Mouse (Mus musculus): ENCODE results near the gene Xndc1.
"Not testable (repeated sequence)": the region's sequence is repeated elsewhere in the genome, so short reads cannot be mapped to it uniquely, and the experiment has no call there.

The Xndc1 gene

GRCm38 (mm10) chr7:102065046-102065891 is at the start of gene Xndc1, which contains the start of the genes Rnf121 and Xntrpc:
Gene Xndc1, plus strand, starts transcription at chr7:102065511.
Gene Rnf121, minus strand, starts transcription at chr7:102065469.
Gene Xntrpc, plus strand, starts transcription at chr7:102065713.
- peak; percentile 78 for DNase-seq (ENCODE audit: low read depth, low spot score)

- DNase-seq (ENCODE audit: low read depth, low spot score): no peak
Observed at GRCm38 (mm10) chr7:102016936-102017335, 48.4 kb upstream of the Xndc1 start.

DNA sequence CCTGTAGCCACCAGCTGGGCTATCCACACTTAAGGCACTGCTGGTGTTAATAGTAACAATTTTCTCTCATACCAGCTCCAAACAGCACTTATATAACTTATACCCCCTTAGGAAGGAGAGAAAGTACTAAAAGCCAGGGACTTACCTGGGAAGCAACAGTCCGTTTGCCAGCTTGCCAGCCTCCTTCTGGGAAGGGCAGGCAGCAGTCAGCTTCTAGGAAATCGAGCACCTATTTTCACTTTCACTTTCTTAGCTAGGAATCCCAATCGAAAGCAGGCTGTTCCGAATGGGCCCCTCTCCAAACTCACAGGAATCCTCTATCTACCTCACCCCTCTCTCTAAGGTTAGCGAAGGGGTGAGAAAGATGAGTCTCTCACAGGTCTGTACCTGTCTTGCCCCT is 47.9 kb upstream of the Xndc1 start:
- DNase-seq (ENCODE audit: low read depth, low spot score): no peak

GRCm38 (mm10) chr7:102018034-102018433 is 47.3 kb upstream of the Xndc1 start:
- no peak for DNase-seq (ENCODE audit: low read depth, low spot score)

GRCm38 (mm10) chr7:102018590-102018989 is 46.7 kb upstream of the Xndc1 start, which contains the start of gene Il18bp:
Gene Il18bp, minus strand, starts transcription at chr7:102018690.
- DNase-seq (ENCODE audit: low read depth, low spot score): no peak

DNA sequence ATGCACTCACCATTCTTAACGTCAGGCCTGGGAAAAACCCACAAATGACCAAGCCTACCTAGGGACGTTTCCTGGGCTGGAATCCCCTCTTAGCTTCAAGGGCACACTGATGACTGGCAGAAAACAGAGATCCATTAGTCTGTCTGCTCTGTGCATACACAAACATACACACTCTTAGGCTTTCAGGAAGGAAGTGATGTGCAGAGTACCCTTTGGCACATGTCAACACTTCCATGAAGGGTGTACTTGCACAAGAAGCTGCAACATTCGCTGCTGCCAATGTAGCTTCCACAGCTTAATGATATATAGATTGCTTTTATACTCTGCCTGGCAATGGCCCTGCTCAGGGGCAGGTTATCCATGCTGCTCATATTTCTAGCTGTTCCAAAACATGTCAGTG is 45.9 kb upstream of the Xndc1 start:
- no peak for DNase-seq (ENCODE audit: low read depth, low spot score)

GRCm38 (mm10) chr7:102020934-102021333 is 44.4 kb upstream of the Xndc1 start:
- DNase-seq (ENCODE audit: low read depth, low spot score): not testable (repeated sequence)

DNA sequence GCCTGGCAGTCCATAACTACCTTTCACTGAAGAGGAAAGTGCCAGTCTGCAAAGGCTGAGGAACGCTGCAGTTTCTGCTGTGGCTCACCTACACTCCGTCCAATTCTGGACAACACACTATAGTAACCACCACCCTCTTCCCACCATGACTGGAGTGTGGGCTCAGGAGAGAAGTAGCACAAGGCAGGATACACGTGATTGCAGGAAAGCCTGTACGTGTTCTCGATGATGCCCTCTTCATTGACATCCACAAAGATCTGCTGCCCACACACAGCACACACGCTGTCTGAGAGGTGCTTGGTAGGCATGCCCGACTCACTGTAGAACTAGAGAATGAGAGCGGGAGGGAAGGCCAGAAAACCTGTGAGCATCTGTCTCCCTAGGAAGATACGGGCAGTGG is 41.5 kb upstream of the Xndc1 start:
- no peak for DNase-seq (ENCODE audit: low read depth, low spot score)

- DNase-seq (ENCODE audit: low read depth, low spot score): peak; percentile 29
Observed at GRCm38 (mm10) chr7:102025187-102026119, 39.9 kb upstream of the Xndc1 start.

GRCm38 (mm10) chr7:102034904-102035303 is 30.4 kb upstream of the Xndc1 start:
- DNase-seq (ENCODE audit: low read depth, low spot score): no peak

GRCm38 (mm10) chr7:102035534-102035933 is 29.8 kb upstream of the Xndc1 start:
- no peak for DNase-seq (ENCODE audit: low read depth, low spot score)

DNA sequence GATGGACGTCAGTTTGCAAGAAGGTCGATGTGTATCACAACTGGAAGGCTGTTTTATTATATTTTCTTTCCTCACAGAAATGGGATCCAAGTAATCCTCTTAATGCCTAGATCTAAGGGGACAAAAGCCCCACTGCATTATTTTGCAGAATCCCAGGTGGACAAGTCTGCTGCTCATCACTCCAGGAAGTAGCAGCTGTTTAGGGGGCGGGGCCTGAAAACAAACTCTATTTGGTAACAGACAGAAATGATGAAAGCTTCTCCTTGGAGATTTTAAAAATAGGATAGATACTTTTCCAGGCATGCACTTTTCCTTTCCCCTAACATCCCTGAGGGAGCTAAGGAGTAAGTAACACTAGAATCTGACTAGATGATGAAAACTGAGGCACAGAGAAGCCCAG is 28.0 kb upstream of the Xndc1 start:
- DNase-seq (ENCODE audit: low read depth, low spot score): no peak

DNA sequence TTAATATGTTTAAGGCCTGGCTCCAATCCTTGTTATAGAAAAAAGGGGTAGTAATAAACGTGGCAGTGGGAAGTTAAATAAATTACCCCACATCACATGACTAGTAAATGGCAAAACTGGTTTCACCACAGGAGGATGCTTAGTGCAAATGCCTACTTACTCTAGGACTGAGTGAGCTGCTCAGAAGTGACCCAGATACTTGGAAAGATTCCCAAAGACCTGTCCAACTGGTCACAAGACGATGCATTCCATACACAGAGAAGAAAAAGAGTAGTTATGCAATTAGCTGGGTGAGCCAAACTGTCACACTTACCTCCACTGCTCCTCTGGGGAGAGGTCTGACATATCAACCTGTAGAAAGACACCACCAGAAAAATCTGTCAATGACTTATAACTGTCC is 23.0 kb upstream of the Xndc1 start:
- no peak for DNase-seq (ENCODE audit: low read depth, low spot score)

- not testable (repeated sequence) for DNase-seq (ENCODE audit: low read depth, low spot score)
Observed at GRCm38 (mm10) chr7:102048524-102048923, 16.8 kb upstream of the Xndc1 start.

DNA sequence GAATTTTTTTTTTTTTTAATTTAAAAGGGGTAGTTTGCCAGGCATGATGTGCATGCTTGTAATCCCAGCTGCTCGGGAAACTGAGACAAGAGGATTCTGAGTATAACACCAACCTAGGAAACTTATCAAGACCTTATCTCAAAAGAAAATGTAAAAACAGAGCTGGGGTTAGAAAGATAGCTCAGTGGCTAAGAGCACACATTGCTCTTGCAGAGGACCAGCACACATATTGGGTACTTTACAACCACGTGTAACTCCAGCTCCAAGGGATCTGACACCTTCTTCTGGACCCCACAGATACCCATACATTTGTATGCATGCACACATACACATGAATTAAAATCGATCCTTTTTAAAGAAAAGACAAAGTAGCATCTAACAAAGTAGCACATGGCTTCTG is 4.0 kb upstream of the Xndc1 start:
- DNase-seq (ENCODE audit: low read depth, low spot score): no peak

DNA sequence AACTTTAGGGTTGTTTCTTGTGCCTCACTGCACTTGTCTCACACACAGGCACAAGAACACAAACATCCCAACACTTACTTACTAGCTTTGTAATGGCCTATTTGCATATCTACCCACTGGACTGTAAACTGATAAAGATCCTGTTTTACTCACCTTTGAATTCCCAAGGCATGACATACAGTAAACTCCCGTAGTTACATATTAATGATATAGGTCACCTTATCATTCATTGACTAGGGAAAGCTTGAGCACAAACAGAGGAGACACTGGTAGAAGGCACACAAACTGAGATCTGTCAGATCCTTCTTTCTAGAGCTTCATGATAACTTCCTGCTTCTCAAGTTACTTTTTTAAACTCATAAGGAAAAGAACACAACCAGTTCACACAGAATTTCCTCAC is 3.1 kb upstream of the Xndc1 start:
- no peak for DNase-seq (ENCODE audit: low read depth, low spot score)

GRCm38 (mm10) chr7:102063891-102064290 is 1.4 kb upstream of the Xndc1 start:
- no peak for DNase-seq (ENCODE audit: low read depth, low spot score)

GRCm38 (mm10) chr7:102064655-102065045 is 661 bp upstream of the Xndc1 start:
- DNase-seq (ENCODE audit: low read depth, low spot score): no peak

- DNase-seq (ENCODE audit: low read depth, low spot score): no peak
Observed at GRCm38 (mm10) chr7:102066363-102066762, 1.1 kb downstream of the Xndc1 start.

GRCm38 (mm10) chr7:102076714-102077296 is 11.5 kb downstream of the Xndc1 start:
- peak; percentile 21 for DNase-seq (ENCODE audit: low read depth, low spot score)

DNA sequence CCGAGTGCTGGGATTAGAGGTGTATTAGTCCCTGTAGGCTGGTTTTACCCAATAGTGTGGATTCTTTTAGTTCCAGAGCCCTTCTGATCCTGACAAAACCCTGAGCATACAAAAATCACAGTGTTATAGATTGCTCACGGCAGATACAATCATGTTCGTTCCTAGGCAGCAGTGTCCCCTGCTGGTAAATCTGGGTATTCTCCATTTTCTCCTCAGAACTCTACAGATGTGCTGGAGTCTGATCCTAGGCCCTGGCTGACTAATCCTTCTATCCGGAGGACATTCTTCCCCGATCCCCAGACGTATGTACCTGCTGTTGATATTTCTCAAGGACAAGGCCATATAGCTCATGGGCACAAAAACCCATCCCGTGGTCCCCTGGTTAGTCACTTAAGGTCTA is 13.2 kb downstream of the Xndc1 start:
- no peak for DNase-seq (ENCODE audit: low read depth, low spot score)

GRCm38 (mm10) chr7:102080311-102080710 is 15.0 kb downstream of the Xndc1 start:
- DNase-seq (ENCODE audit: low read depth, low spot score): no peak
